Mouse (Mus musculus): Measurements from ENCODE around the gene F10.

- TF ChIP-seq CTCF (IDR thresholded peaks at IDR 0.05; ENCODE audit: low read depth) (peak; percentile 57), EP300 (optimal IDR thresholded peaks at IDR 0.05) (no peak)
Measured at GRCm38 (mm10) chr8:12988722-12989430, 48.2 kb upstream of the F10 start.

All from stomach, postnatal 0 days (tissue).